Mouse (Mus musculus) embryonic facial prominence, embryonic 11.5 days (tissue): ENCODE measurements around the gene Gm45208. TPM values are rescaled to one million over a fixed set of nuclear protein-coding genes. Genes with fewer than 3 reads are reported as not detected.
A peak's percentile ranks its signal among the peaks of the same experiment; 100 is the strongest.

Experiments
- ATAC-seq: fragments of 200-750 bp; cut with Nextera tagmentation; replicated peaks from 2 replicates; pipeline ENCODE4 v1.8.0; 2017; ENCODE audit warnings: low read depth; ENCODE audit not compliant: insufficient number of reproducible peaks, low FRiP score, low TSS enrichment
- DNase-seq: peaks from one replicate; pipeline ENCODE4 v3.0.0-alpha.2; 2015; ENCODE audit warnings: low spot score
- H3K27ac ChIP-seq: fragments of 300-500 bp; sonication (generic); replicated peaks from 2 replicates; pipeline ENCODE4 v1.5.1; 2014; ENCODE audit warnings: mild to moderate bottlenecking, low read depth, low read length, control low read depth
- H3K27me3 ChIP-seq: fragments of 300-500 bp; sonication (generic); 2 replicates; pipeline ENCODE4 v1.6.1; 2014; ENCODE audit warnings: mild to moderate bottlenecking, low read length, moderate library complexity, mixed read lengths; ENCODE audit not compliant: control insufficient read depth, insufficient read depth
- H3K36me3 ChIP-seq: fragments of 300-500 bp; sonication (generic); replicated peaks from 2 replicates; pipeline ENCODE4 v1.6.1; 2014; ENCODE audit warnings: low read depth, mild to moderate bottlenecking, low read length, moderate library complexity, mixed read lengths; ENCODE audit not compliant: control insufficient read depth, insufficient read depth
- H3K4me1 ChIP-seq: fragments of 300-500 bp; sonication (generic); 2 replicates; pipeline ENCODE4 v1.6.1; 2014; ENCODE audit warnings: low read length, mixed read lengths; ENCODE audit not compliant: control insufficient read depth, insufficient read depth
- H3K4me2 ChIP-seq: fragments of 300-500 bp; sonication (generic); 2 replicates; pipeline ENCODE4 v1.6.1; 2014; ENCODE audit warnings: low read depth, mild to moderate bottlenecking, control low read depth, low read length, moderate library complexity
- H3K4me3 ChIP-seq: fragments of 300-500 bp; sonication (generic); 2 replicates; pipeline ENCODE4 v1.5.1; 2014; ENCODE audit warnings: low read depth, low read length, control low read depth
- H3K9ac ChIP-seq: fragments of 300-500 bp; sonication (generic); replicated peaks from 2 replicates; pipeline ENCODE4 v1.6.1; 2014; ENCODE audit warnings: mild to moderate bottlenecking, control low read depth, low read length
- H3K9me3 ChIP-seq: fragments of 300-500 bp; sonication (generic); replicated peaks from 2 replicates; pipeline ENCODE4 v1.6.1; 2016; ENCODE audit warnings: mild to moderate bottlenecking, low read length, inconsistent platforms, mixed read lengths; ENCODE audit not compliant: control insufficient read depth
- WGBS: fragments of 180-500 bp; shearing (Covaris S2); extraction: QIAGEN DNeasy Blood & Tissue Kit; methylation state at CpG from one replicate; pipeline ENCODE4 v1.1.7; 2014; 5-methylcytosine and 5-hydroxymethylcytosine counted together
- polyA plus RNA-seq: library from polyadenylated mRNA; unstranded; fragments of >200 nt; fragmentation: Nextera tagmentation; extraction: Ambion mirVana; gene quantifications from 2 replicates; pipeline ENCODE4 v1.2.1, GENCODE M21; 2014

Gm45208 gene
- polyA plus RNA-seq, 1 experiment from 2014 or later: not detected

DNA sequence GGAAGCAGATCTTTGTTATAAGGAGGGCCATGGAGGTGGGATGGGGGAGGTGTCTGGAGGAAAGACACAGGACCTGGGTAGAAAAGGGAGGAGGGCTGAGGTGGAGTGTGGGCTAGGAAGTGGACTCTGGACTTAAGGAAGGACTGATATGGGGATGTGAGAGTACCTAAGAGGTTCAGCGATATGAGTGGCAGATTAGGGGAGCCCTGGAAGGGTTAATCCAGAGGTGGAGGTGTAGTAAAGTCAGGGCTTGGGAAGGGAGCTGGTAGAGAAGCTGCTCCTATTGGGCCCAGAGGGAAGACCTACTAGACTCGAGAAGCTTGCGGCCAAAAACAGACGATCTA lies 6.8 kb downstream of the Gm45208 start:
- no peak overlapping the region for H3K27ac ChIP-seq
- H3K4me2 ChIP-seq: peak overlapping the region; percentile 40
- peak overlapping the region; percentile 41 for H3K4me3 ChIP-seq
- WGBS: 28% methylated on average over 4 of the region's 4 CpGs
- no peaks in the 10 kb centered on the region for H3K27me3 ChIP-seq
- peak overlapping the region; percentile 54 for H3K9ac ChIP-seq
- DNase-seq (no peak), ATAC-seq (no peak; the same call in 1 of the 2 replicates)
- no peaks in the 10 kb centered on the region for H3K4me1 ChIP-seq
- no peaks in the 10 kb centered on the region for H3K36me3 ChIP-seq
- H3K9me3 ChIP-seq: no peaks in the 10 kb centered on the region

DNA sequence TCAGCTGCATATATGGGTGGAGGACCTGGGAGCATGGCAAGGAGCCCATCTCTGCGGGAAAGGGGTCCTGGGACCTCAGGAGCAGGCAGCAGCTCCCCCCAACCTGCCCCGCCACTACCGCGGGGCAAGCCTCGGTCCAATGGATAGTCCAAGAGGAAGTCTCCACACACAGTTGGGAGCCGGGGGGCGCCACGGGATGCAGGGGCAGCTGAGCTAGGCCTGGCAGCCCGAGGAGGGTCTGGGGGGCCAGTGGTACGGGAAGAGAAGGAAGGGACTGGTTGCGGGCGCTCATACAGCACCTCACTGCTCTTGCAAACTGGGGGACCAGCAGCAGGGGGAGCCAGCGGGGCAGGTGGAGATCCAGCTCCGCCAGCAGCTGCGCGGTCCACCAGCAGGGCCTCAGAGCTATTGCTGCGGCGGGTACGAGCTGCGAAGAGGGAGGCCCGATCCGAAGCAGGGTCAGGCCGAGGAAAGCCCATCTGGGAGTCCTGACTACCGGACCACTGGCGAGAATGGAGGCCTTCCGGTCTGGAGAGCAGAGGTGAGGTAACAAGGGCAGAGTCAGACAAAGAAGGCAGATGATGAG lies 11.6 kb downstream of the Gm45208 start:
- no peak overlapping the region for H3K9ac ChIP-seq
- no peak overlapping the region for H3K4me3 ChIP-seq
- no peaks in the 10 kb centered on the region for H3K27me3 ChIP-seq
- no peak overlapping the region; the same call in 1 of the 2 replicates for H3K4me2 ChIP-seq
- no peak overlapping the region for H3K27ac ChIP-seq
- DNase-seq: peak; percentile 53
- no peaks in the 10 kb centered on the region for H3K4me1 ChIP-seq
- no peak for ATAC-seq
- H3K9me3 ChIP-seq: no peaks in the 10 kb centered on the region
- H3K36me3 ChIP-seq: no peaks in the 10 kb centered on the region
- 24% methylated on average over 24 of the region's 26 CpGs for WGBS

DNA sequence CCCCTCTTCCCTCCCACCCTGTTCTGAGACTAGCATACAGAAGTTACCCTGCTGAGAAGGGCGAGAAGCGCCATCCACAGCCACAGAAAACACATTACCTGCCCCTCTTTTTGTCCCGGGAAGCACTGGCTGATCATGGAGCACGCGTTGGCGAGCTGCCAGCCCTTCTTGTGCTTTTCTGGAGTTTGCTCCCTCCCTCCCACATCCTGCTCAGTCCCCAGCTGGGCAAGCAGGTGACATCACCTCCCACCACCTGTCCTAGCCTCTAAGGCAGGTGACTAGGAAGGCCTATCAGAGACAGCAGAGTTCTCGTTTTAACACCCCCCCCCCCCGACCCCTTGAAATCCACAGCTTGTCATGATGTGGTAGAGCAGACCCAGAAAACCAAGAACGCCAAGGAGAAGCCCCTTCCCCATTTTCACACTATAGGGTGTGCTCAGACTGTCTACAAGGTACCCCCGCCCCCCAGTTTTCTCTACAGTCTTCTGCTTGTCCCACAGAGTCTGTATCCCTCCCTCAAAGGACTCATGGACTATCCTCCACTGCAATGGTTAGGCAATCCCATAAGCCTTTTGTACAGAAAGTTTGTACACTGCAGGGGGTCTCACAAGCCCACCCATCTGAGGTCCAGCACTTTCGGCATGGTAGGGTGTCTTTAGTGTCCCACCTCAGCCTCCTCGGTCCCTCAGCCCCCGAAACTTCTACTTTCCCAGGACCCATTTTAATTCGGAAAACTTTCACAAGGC lies 17.5 kb downstream of the Gm45208 start:
- Histone ChIP-seq H3K4me3 (no peak overlapping the region), H3K4me1 (no peaks in the 10 kb centered on the region), H3K27me3 (no peaks in the 10 kb centered on the region), H3K36me3 (no peaks in the 10 kb centered on the region), H3K9me3 (no peaks in the 10 kb centered on the region), H3K4me2 (no peak overlapping the region), H3K9ac (no peak overlapping the region), H3K27ac (no peak overlapping the region)
- WGBS: 72% methylated on average over 14 of the region's 14 CpGs
- ATAC-seq (no peak), DNase-seq (no peak)

DNA sequence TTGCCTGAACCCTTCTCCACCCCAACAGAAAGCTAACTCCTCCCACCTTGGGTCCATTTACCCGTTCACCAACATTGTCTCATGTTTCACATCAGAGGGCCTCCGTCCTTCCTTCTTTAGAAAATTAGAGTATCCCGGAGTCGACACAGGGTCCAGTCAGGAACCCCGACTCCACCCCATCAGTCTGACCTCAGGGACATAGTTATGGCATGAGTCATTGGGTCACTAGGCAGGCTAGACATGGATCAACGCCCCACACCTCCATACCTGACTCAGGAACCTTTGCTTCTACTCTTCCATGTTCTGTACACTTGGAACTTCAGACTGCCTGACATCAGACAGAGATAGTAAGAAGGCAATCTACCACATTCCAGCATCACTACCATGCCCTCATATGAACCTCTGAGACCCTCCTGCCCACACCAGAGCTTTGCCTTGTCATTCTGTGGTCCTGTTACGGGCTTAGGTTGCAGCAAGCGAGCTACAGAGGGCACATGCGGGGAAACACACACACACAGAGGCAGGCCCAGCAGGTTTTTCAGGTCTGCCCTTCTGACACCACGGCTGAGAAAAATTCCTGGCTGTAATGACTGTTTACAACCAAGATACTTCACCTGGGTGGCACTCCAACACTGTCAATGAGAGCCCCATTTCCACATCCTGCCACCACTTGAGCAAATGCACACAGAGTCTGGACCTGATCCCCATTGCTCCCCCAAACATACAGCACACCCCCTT lies 18.2 kb downstream of the Gm45208 start:
- H3K27ac ChIP-seq: no peak overlapping the region
- WGBS: 58% methylated on average over 10 of the region's 10 CpGs
- DNase-seq (no peak), ATAC-seq (no peak)
- no peak overlapping the region for H3K9ac ChIP-seq
- no peaks in the 10 kb centered on the region for H3K27me3 ChIP-seq
- no peaks in the 10 kb centered on the region for H3K4me1 ChIP-seq
- H3K4me2 ChIP-seq: no peak overlapping the region
- H3K9me3 ChIP-seq: no peaks in the 10 kb centered on the region
- H3K4me3 ChIP-seq: no peak overlapping the region
- H3K36me3 ChIP-seq: no peaks in the 10 kb centered on the region

DNA sequence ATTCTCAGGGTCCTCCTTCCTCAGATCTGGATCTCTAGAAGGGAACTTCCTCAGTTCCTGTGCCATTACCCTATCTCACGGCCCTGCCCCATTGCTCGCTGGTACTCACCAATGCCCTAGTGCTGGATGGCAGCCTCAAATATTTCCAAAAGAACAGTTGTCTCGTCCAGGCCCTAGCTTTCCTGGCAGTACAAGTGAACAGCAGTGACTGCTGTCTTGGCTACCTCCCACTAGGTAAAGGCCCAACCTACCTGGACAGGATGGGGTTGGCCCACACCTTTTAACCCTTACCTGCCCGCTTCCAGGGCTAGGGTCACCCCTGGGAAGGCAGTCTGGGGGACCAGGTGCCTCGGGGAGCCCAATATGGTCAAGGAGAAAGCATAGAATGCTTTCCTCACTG lies 19.1 kb downstream of the Gm45208 start:
- Histone ChIP-seq H3K9me3 (no peaks in the 10 kb centered on the region), H3K27ac (no peak overlapping the region), H3K36me3 (no peaks in the 10 kb centered on the region), H3K4me2 (no peak overlapping the region), H3K9ac (no peak overlapping the region), H3K4me3 (no peak overlapping the region), H3K4me1 (no peaks in the 10 kb centered on the region), H3K27me3 (no peaks in the 10 kb centered on the region)
- 71% methylated on average over 5 of the region's 5 CpGs for WGBS
- DNase-seq (no peak), ATAC-seq (no peak)

DNA sequence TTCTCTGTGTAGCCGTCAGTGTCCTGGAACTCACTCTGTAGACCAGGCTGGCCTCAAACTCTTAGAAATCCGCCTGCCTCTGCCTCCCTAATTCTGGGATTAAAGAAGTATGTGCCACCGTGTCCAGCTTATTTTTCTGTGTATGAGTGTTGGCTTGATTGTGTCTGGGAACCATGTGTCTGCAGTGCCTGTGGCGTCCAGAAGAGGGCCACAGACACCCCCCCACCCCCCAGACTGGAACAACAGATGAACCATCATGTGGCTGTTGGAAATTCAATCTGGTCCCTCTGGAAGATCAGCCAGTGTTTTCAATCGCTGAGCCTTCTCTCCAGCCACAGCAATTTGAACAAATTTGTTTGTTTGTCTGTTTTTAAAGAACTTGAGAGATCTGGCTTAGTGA lies 21.4 kb downstream of the Gm45208 start:
- Histone ChIP-seq H3K9ac (no peak overlapping the region), H3K9me3 (no peaks in the 10 kb centered on the region), H3K4me2 (no peak overlapping the region), H3K27ac (no peak overlapping the region), H3K4me1 (no peaks in the 10 kb centered on the region), H3K27me3 (no peaks in the 10 kb centered on the region), H3K4me3 (no peak overlapping the region), H3K36me3 (no peaks in the 10 kb centered on the region)
- DNase-seq (no peak), ATAC-seq (no peak)
- WGBS: 48% methylated on average over 5 of the region's 5 CpGs

DNA sequence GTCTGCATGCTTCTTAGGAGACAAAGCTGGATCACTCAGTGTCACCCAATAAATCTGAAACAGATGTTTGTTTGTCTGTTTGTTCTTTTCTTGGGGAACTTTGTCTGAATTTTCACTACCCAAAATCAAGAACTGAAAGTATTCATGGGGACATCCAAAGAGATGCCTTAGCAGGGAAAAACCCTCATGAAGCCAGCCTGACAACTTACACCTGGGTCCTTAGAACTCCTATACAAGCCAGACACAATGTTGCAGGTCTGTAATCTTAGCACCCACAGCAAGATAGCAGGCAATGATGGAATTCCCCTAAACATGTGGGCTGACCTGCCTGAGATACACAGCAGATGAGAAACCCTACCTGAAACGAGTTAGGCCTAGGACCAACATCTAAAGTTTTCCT lies 22.9 kb downstream of the Gm45208 start:
- Histone ChIP-seq H3K4me2 (no peak overlapping the region), H3K36me3 (no peaks in the 10 kb centered on the region), H3K27ac (no peak overlapping the region), H3K27me3 (no peaks in the 10 kb centered on the region), H3K9ac (no peak overlapping the region), H3K4me1 (no peaks in the 10 kb centered on the region), H3K9me3 (no peaks in the 10 kb centered on the region), H3K4me3 (no peak overlapping the region)
- 44% methylated on average over 1 of the region's 1 CpGs for WGBS
- DNase-seq: no peak
- no peak for ATAC-seq

DNA sequence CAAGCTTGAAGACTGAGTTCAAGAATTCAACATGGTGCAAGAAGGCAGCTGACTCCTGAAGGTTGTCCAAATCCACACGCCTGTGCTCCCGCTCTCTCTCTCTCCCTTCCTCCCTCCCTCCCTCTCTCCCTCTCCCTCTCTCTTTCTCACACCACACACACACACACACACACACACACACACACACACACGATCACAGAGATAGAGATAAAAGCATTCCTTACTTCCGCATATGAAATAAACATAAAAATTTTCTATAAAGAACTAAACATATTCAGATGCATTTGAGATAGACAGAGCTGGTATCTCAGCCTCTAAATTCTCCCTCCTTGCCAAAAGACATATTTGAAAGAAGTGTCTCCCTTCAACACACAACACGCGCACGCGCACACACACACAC lies 23.4 kb downstream of the Gm45208 start:
- DNase-seq (no peak), ATAC-seq (no peak)
- no peak overlapping the region for H3K4me3 ChIP-seq
- no peaks in the 10 kb centered on the region for H3K27me3 ChIP-seq
- no peaks in the 10 kb centered on the region for H3K36me3 ChIP-seq
- H3K4me1 ChIP-seq: no peaks in the 10 kb centered on the region
- 89% methylated on average over 8 of the region's 8 CpGs for WGBS
- no peaks in the 10 kb centered on the region for H3K9me3 ChIP-seq
- no peak overlapping the region for H3K9ac ChIP-seq
- no peak overlapping the region for H3K4me2 ChIP-seq
- H3K27ac ChIP-seq: no peak overlapping the region
